ENCODE assay signal across 8 mouse cellular contexts in the genomic region with DNA sequence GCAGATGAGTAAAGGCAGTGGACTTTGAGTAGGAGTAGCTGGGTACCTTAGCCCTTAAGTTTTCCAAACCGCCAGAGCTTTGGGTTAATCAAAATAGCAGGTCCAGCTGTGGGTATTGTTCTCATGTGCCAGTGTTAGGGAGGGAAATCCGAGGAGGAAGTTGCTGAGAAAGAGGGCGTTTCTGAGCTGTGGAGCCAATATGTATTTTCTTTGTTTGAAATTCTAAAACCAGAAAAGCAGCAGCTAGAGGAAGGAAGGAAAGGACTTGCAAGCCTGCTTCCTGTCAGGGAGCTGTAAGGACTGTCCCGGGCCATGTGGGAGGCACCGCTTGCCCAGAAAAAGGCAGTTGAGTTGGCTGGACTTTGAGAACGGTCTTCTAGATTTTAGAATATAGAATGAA. TPM values are rescaled to one million over a fixed set of nuclear protein-coding genes. Genes with fewer than 3 reads are reported as not detected.
A peak's percentile ranks its signal among the peaks of the same experiment; 100 is the strongest.
DNase-seq lines count a peak whose midpoint lies in the region; ATAC-seq lines count a peak whose summit lies in the region.

No protein-coding gene starts in this region.

- H3K36me3 ChIP-seq in liver, embryonic 15.5 days (replicated peaks): peaks cover 17% of the 10 kb centered on the region
- no peaks in the 10 kb centered on the region for H3K36me3 ChIP-seq in neural tube, embryonic 12.5 days

- no peaks in the 10 kb centered on the region for H3K9me3 ChIP-seq in liver, embryonic 15.5 days (replicated peaks)
- no peaks in the 10 kb centered on the region; the same call in 1 of the 2 replicates for H3K9me3 ChIP-seq in neural tube, embryonic 12.5 days

- peak overlapping the region; percentile 98 for H3K4me3 ChIP-seq in liver, embryonic 15.5 days (replicated peaks)
- 0 out of 2 replicates have a peak overlapping the region, but pooled peaks have one; percentile 9 for H3K4me3 ChIP-seq in neural tube, embryonic 12.5 days

- peak overlapping the region; percentile 88 for H3K27ac ChIP-seq in liver, embryonic 15.5 days (replicated peaks)
- H3K27ac ChIP-seq in neural tube, embryonic 12.5 days: no peak overlapping the region

- H3K27me3 ChIP-seq in liver, embryonic 15.5 days: no peaks in the 10 kb centered on the region
- no peaks in the 10 kb centered on the region for H3K27me3 ChIP-seq in neural tube, embryonic 12.5 days (replicated peaks)

- peak overlapping the region; percentile 97 for H3K9ac ChIP-seq in liver, embryonic 15.5 days
- H3K9ac ChIP-seq in neural tube, embryonic 12.5 days: peak overlapping the region; percentile 75; the same call in 1 of the 2 replicates

- peaks cover 35% of the 10 kb centered on the region for H3K4me1 ChIP-seq in liver, embryonic 15.5 days (replicated peaks)
- H3K4me1 ChIP-seq in neural tube, embryonic 12.5 days: peaks cover 25% of the 10 kb centered on the region

- H3K4me2 ChIP-seq in liver, embryonic 15.5 days: peak overlapping the region; percentile 81
- peak overlapping the region; percentile 90 for H3K4me2 ChIP-seq in neural tube, embryonic 12.5 days (replicated peaks)

- no peak for ATAC-seq in liver, embryonic 15.5 days (ENCODE audit: insufficient read depth)
- no peak for ATAC-seq in neural tube, embryonic 12.5 days (ENCODE audit: low FRiP score, low read depth)

- WGBS in liver, embryonic 15.5 days (ENCODE audit: insufficient replicate concordance): 4% methylated on average over 6 of the region's 6 CpGs
- WGBS in neural tube, embryonic 12.5 days: 25% methylated on average over 6 of the region's 6 CpGs

- DNase-seq in CD4-positive, CD25-positive, alpha-beta regulatory T cell, adult 2 months (ENCODE audit: low read depth, low spot score): peak; percentile 52
- peak; percentile 47 to 54 for DNase-seq in adrenal gland, postnatal 36 days
- peak; percentile 47 for DNase-seq in forelimb bud, embryonic 11.5 days (ENCODE audit: low read depth, low spot score)
- peak; percentile 66 for DNase-seq in induced T-regulatory cell, adult 2 months (ENCODE audit: low read depth)
- DNase-seq in right cerebral cortex, postnatal 4 days: no peak
- no peak for DNase-seq in left cerebral cortex, adult 9 months (ENCODE audit: low spot score in 2 of 2)

RNA-seq across cellular contexts. Expression of a gene that starts 1.7 kb away (rescaled TPM):
- 100 to 1,000 TPM; 122 to 132 TPM for total RNA-seq in adrenal gland, postnatal 36 days (2021)
- 44.0 and 52.0 TPM in 2 replicates for polyA plus RNA-seq in liver, embryonic 15.5 days (2015; fragmentation: Nextera tagmentation; extraction: Ambion mirVana)
- 30.5 and 48.9 TPM in 2 replicates for polyA plus RNA-seq in neural tube, embryonic 12.5 days (2016; fragmentation: Nextera tagmentation; extraction: Ambion mirVana)

Comparison
In these comparisons a context has a peak if more than half of its experiments do, and no peak if none do; other contexts are left out.
1. DNase-seq: peak in CD4-positive, CD25-positive, alpha-beta regulatory T cell, adult 2 months (single experiment), adrenal gland, postnatal 36 days (2 of 2), forelimb bud, embryonic 11.5 days (single experiment) and induced T-regulatory cell, adult 2 months (single experiment); none in right cerebral cortex, postnatal 4 days (single experiment) and left cerebral cortex, adult 9 months (0 of 2).